Mouse (Mus musculus) MEL-GATA-1-ER (cell line): Measurements from ENCODE around the gene Fhod1.

Experiments
- DNase-seq: peaks from one replicate; pipeline ENCODE4 v3.0.0-alpha.2; 2012; ENCODE audit warnings: low read depth; ENCODE audit errors: extremely low read depth

The Fhod1 gene

DNA sequence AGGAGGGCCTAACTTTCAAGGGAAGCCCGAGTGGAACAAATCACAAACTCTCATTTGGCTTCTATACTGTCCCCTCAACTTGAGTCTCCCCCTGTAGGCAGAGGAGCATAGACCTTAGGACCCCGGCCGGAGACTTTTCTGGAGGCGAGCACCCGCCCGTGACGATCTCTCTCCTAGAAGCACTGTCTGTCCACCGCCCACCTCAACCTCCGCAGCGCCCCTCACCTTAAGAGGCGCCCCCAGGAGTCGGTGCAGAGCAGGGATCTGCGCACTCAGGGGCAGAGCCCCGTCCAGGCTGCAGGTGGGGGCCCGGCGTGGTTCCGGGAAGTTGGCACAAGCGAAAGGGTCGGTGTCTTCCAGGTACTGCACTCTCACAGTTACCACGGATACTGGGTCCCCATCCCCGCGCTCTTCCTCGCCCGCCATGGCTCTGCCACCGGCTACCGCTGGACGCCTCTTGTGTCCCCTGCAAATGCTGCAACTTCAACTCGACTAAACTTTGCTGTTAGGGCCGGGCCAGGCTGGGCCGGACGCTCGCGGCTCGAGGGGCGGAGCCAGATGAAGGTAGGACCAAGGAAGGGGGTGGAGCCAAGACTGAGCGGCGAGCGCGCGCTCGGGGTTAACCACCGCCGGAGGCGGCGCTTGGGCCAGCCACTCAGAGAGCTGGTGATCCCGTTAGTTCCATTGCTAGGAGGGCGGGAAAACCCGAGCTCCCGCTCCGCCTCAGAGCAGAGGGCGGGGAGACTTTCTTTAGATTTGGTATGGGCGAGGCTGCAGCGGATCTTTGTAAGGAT, at the start of gene Fhod1:
Gene Fhod1 (minus strand): TSS at position 526 of the 794 bp plus-strand sequence.
- peak; percentile 87 for DNase-seq

- DNase-seq = no peak
These were observed 46.2 kb upstream of the Fhod1 start for GRCm38 (mm10) chr8:105393915-105394314.

GRCm38 (mm10) chr8:105393089-105393787, 45.5 kb upstream of the Fhod1 start:
- no peak for DNase-seq

- no peak for DNase-seq
These were observed 41.3 kb upstream of the Fhod1 start for GRCm38 (mm10) chr8:105389096-105389495.

DNA sequence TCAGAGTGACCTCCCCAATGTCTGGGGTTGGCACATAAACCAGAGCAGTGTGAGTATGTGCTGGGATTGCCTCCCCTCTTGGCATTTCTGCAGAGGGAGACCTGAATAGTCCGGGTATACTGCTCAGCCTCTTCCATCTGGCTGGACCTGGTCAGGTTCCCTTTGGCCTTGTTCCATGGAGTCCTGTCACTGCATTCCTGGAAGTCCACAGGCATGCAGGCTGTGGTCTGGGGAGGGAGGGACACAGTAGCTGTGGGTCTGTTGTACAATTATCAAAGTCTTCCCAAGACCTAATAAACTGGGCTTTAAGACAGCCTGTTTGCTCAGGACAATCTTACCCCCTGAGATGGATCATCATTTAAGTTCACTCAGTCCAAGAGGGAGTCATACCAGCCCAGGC, 39.4 kb upstream of the Fhod1 start:
- DNase-seq = no peak

- DNase-seq = peak; percentile 6
These were observed 36.3 kb upstream of the Fhod1 start for GRCm38 (mm10) chr8:105384070-105384469.

DNA sequence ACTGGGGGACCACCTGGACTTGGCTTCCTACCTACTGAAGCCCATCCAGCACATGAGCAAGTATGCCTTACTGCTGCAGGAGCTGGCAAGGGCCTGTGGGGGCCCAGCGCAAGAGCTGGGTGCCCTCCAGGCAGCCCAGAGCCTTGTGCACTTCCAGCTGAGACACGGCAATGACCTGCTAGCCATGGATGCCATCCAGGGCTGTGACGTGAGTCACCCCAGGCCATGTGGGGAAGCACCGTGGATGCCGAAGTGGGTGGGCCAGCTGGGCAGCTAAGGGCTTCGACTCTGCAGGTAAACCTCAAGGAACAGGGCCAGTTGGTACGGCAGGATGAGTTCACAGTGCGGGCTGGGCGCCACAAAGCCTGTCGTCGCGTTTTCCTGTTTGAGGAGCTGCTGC, 32.6 kb upstream of the Fhod1 start:
- DNase-seq = no peak

DNA sequence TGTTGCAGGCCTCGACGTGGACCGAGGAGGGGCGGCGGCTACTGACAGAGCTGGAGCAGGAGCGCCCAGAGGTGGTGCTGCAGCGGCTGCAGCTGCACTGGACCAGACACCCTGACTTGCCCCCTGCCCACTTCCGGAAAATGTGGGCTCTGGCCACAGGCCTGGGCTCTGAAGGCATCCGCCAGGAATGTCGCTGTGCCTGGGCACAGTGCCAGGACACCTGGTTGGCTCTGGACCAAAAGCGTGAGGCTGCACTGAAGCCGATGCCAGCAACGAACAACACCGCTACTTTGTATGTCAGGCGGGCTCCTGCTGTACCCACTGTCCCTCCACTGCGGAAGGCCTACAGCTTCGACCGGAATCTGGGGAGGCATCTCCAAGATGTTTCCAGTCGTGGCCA, 30.9 kb upstream of the Fhod1 start:
- DNase-seq = no peak

DNA sequence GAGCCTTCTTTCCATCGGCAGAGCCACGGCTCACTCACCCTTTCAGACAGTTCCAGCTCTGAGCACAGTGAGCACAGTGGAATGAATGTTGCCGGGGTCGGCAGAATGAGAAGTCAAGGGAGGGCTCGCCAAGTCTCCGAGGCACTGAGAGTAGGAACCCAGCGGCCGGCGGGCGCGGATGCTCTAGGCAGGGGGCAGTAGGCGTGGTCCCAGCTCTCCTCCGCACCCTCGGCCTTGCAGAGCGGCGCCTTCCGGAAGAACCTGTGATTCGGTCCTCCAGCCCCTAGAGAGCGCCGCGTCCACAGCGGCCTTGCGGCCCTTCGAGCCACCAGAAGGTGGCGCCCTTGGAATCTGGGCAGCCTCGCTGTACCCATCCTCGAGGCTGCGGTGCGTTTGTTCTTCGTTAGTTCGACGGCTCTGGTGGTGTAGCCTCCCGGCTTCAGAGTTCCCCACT, 26.8 kb upstream of the Fhod1 start:
- no peak for DNase-seq

- no peak for DNase-seq
These were observed 25.3 kb upstream of the Fhod1 start, which contains the start of gene Plekhg4 for GRCm38 (mm10) chr8:105373032-105373431. Gene Plekhg4 (plus strand): TSS chr8:105373274.

DNA sequence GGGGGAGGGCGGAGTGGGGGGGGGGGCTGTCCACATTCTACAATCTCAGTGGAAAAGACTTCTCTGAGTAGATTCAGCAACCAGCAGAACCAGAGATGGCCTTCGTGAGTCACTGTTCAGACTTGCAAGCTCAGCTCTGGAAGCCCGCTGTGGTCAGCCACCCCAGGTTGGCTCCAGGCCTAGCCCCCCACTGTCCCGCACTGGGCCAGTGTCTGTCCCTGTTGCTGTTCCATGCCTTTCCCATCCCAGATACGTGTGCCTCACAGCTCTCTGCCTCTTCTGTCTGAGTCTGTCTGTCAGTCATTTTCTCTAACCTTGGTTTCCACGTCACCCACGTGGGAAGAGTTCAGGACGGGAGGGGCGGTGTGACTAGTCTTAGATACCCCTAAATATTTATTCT, 24.7 kb upstream of the Fhod1 start:
- DNase-seq = no peak

DNA sequence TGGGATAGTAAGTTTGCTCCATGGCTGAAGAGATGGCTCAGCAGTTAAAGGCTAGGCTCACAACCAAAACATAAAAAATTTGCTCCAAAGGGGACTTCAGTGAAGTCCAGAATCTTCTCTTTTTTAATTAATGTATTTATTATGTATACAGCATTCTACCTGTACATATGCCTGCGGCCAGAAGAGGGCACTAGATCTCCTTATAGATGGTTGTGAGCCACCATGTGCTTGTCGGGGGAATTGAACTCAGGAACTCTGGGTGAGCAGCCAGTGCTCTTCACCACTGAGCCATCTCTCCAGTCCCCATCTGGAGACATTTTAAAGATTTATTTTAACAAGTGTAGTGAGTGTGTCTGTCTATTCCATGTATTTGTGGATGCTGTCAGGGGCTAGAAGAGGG, 19.4 kb upstream of the Fhod1 start:
- peak; percentile 17 for DNase-seq

DNA sequence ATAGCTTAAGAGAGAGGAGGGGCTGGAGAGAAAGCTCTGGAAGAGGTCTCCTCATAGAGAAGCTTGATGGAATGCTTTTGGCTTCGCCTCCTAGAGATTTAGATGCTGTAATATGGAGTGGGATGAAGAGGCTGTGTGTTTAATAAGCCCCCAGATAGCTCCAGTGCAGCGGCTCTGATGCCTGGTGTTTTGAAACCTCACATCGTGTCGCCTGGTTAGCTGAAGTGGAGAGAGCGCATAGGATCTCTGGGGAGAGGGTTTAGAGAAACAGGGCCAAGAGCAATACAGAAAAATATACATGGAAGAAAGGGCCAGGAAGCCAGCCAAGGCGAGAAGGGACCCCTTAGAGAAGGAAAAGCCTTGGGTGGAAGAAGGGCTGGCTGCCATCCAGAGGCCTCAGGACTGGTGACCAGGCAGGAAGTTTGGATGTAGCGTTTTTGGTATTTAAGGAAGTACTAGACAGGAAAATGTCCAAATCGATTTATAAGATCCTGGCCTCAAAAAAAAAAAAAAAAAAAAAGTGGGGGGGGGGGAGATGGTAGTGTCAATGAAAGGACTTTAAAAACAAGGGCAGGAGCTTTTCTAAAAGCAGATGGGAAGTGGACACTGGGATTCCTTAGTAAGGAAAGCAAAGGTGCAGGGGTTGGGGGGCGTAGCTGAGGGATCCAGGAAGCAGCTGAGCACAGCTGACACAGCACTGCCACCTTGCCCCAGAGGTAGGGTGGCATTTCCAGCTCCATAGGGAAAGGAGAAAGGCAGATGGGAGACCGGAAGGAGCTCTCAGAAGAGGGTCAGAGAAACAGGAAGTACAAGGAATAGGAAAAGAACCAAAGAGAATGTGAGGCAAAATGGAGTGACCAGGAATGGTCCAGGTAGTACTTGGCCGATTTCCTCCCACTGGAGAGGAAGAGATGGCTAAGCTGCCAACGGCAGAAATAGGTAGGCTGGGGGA, 14.3 kb upstream of the Fhod1 start:
- no peak for DNase-seq

- no peak for DNase-seq
These were observed 11.9 kb upstream of the Fhod1 start for GRCm38 (mm10) chr8:105359646-105360045.

GRCm38 (mm10) chr8:105359208-105359607, 11.5 kb upstream of the Fhod1 start:
- no peak for DNase-seq

DNA sequence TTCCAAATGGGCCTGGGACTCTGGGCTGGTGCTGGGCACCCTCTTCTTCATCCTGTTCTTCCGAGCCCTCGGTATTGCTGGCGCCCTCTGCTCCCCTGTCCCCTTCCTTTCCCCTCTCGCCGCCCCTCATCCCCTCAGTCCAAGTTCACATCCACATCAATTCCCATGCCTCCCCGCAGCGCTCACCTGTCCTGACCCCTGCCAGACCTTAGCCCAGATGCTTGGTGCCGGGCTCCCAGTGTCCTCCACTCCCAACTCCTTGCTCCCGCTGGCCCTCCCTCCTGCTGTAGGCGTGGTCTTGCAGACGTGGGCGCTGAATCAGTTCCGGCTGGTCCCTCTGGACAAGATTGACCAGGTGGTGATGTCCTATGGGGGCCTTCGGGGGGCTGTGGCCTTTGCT, 8.9 kb upstream of the Fhod1 start:
- DNase-seq = no peak

DNA sequence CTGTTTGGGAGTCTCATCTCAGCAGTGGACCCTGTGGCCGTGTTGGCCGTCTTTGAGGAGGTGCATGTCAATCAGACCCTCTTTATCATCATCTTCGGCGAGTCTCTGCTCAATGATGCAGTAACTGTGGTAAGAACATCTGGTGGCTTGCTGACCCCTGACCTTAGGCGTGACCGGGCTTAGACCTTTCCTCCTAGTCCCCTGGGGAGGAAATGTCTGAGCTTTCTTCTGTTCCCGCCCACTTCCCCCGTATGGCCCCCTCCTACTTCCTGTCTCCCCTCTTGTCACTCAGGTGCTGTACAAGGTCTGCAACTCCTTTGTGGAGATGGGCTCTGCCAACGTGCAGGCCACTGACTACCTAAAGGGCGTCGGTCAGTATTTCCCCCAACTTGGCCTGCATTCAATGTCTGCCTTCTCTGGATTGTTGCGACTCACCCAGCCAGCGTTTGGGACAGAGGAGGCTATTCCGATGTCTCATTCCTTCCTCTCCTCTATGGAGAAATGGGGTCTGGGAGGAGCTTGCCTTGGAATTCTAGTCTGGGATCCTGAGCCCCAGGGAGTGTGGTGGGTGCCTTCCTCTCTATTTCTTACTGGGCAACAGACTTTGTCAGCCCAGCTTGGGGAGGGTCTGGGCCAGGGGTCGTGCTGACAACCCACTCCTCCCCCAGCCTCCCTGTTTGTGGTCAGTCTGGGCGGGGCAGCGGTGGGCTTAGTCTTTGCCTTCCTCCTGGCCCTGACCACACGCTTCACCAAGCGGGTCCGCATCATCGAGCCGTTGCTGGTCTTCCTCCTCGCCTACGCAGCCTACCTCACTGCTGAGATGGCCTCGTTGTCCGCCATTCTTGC, 7.6 kb upstream of the Fhod1 start:
- no peak for DNase-seq

DNA sequence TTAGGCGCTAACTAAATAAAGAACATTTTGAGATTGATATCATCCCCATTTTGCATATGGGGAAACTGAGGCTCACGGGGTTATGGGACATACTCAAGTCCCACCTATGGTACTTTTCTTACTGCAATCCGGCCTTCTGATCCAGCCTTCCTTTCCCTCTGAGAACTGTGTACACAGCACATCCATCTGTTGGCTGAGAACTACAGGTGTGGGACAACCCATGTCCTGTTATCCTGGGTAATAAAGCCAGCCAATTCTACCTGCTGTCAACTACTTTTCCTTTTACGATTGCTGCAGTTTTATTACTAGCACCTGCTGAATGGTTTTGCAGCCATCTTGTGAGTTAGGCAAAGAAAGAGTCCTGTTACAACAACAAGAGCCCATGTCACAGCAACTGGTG, 6.8 kb upstream of the Fhod1 start:
- no peak for DNase-seq

- no peak for DNase-seq
These were observed 5.9 kb upstream of the Fhod1 start for GRCm38 (mm10) chr8:105353583-105354135.

DNA sequence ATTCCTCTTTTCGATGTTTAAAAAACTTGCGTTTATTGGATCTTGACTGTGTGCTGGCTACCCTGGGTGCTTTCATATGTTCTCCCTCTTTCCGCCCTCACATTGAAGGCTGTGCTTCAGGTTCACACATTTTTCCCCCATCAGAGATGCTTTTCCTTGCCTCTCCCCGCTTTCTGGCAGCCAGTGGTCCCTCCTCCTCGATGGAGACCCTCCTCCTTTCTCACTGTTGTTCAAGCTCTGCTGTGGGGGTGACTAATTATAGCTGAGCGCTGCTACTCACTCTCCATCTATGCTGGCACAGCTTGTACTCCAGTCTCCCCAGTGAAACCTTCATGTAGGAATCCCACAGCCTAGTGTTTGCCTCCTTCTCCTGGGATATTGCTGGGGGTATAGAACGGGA, 2.4 kb upstream of the Fhod1 start:
- no peak for DNase-seq
